Mouse (Mus musculus): Measurements from ENCODE around the gene Ralgapa1. TPM values are rescaled to one million over a fixed set of nuclear protein-coding genes. Genes with fewer than 3 reads are reported as not detected.
"Not testable (repeated sequence)": the region's sequence is repeated elsewhere in the genome, so short reads cannot be mapped to it uniquely, and the experiment has no call there.

The Ralgapa1 gene
- polyA plus RNA-seq, 1 experiment from 2014 or later: 10.5 TPM

DNA sequence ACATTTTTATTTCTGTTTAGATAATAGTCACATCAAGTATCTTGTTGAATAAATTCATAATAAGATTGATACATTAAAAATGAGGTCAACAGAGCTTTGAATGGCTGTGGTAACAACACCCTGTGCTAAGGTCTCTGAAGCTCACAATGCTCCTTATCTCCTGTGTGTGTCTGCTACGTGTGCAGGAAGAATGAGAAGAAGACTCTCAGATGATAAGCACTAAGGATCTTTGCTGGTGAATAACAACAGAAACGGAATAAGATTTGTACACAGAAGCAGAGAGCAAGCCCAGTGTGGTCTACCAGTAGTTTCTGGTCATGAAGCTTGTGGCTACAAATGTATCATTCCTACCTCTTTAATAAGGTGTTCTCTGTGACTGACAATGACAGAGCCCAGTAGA, 210.2 kb downstream of the Ralgapa1 start:
- Histone ChIP-seq H3K9me3 (replicated peaks) (no peaks in the 10 kb centered on the region), H3K4me3 (no peak overlapping the region), H3K4me1 (peaks cover 7% of the 10 kb centered on the region; the same call in 1 of the 2 replicates), H3K36me3 (no peaks in the 10 kb centered on the region), H3K27ac (no peak overlapping the region), H3K27me3 (ENCODE audit: low read depth, poor library complexity, severe bottlenecking) (no peaks in the 10 kb centered on the region)
- no peak for DNase-seq (ENCODE audit: low spot score)
- WGBS: 75% methylated on average over 2 of the region's 2 CpGs

DNA sequence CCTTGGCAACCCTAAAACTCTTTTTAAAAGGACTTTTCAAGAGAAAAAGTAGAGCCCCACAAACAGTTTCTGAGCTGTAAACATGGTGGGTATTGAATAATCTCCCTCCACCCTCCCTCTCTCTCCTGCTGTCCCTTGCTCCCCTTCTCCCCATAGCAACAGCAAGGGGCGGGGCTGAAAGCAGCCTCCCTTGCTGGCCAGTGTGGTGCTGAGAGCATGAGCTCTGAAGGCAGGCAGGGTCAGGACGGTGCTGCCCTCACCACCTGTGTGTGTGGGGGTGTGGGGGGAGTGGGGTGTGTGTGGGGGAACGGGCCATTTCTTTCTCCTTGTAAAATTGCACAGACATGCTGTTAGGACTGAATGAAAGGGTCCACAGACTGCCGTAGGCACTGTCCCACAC, 213.1 kb downstream of the Ralgapa1 start:
- no peaks in the 10 kb centered on the region for H3K9me3 ChIP-seq (replicated peaks)
- no peaks in the 10 kb centered on the region for H3K27me3 ChIP-seq (ENCODE audit: low read depth, poor library complexity, severe bottlenecking)
- H3K27ac ChIP-seq: no peak overlapping the region
- peak; percentile 38 for DNase-seq (ENCODE audit: low spot score)
- H3K4me3 ChIP-seq: no peak overlapping the region
- H3K36me3 ChIP-seq: no peaks in the 10 kb centered on the region
- peaks cover 7% of the 10 kb centered on the region; the same call in 1 of the 2 replicates for H3K4me1 ChIP-seq
- WGBS: 39% methylated on average over 4 of the region's 4 CpGs

DNA sequence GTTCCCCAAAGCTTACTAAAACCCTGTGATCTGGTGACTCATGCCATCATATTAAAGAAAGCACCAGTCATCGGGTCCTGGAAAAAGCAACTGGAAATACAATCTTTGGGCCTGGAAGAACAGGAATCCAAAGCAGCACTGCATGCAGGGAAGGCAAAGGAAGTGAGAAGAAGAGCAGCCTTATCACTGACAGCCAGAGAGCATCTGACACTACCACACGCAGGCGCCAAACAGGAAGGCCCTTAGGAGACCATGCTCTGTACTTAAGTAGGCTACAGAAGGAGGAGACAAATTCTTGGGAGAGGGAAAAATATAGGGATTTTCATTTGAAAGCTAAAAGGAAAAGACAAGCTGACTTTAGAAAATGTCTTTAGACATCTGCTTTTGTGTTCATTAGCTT, 216.6 kb downstream of the Ralgapa1 start:
- no peaks in the 10 kb centered on the region for H3K9me3 ChIP-seq (replicated peaks)
- H3K27me3 ChIP-seq (ENCODE audit: low read depth, poor library complexity, severe bottlenecking): peaks cover 33% of the 10 kb centered on the region
- peaks cover 21% of the 10 kb centered on the region for H3K4me1 ChIP-seq
- WGBS: 57% methylated on average over 3 of the region's 3 CpGs
- H3K36me3 ChIP-seq: no peaks in the 10 kb centered on the region
- H3K4me3 ChIP-seq: no peak overlapping the region
- DNase-seq (ENCODE audit: low spot score): no peak
- no peak overlapping the region for H3K27ac ChIP-seq

DNA sequence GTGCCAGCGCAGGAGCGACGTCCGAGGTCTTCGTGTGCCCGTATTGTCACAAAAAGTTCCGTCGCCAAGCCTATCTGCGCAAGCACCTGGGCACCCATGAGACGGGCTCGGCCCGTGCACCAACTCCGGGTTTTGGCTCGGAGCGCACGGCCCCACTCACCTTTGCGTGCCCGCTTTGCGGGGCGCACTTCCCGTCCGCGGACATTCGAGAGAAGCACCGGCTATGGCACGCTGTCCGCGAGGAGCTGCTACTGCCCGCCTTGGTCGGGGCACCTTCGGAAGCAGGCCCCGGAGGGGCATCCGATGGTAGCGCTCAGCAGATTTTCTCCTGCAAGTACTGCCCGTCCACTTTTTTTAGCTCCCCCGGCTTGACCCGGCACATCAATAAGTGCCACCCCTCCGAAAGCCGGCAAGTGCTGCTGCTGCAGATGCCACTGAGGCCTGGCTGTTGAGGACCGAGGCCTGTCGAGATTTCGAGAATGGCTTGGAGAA, 220.4 kb downstream of the Ralgapa1 start:
- Histone ChIP-seq H3K27ac (no peak overlapping the region), H3K9me3 (replicated peaks) (no peaks in the 10 kb centered on the region), H3K36me3 (no peaks in the 10 kb centered on the region), H3K4me1 (peaks cover 24% of the 10 kb centered on the region), H3K27me3 (ENCODE audit: low read depth, poor library complexity, severe bottlenecking) (peaks cover 71% of the 10 kb centered on the region), H3K4me3 (peak overlapping the region; percentile 52)
- no peak for DNase-seq (ENCODE audit: low spot score)
- 2% methylated on average over 42 of the region's 42 CpGs for WGBS

DNA sequence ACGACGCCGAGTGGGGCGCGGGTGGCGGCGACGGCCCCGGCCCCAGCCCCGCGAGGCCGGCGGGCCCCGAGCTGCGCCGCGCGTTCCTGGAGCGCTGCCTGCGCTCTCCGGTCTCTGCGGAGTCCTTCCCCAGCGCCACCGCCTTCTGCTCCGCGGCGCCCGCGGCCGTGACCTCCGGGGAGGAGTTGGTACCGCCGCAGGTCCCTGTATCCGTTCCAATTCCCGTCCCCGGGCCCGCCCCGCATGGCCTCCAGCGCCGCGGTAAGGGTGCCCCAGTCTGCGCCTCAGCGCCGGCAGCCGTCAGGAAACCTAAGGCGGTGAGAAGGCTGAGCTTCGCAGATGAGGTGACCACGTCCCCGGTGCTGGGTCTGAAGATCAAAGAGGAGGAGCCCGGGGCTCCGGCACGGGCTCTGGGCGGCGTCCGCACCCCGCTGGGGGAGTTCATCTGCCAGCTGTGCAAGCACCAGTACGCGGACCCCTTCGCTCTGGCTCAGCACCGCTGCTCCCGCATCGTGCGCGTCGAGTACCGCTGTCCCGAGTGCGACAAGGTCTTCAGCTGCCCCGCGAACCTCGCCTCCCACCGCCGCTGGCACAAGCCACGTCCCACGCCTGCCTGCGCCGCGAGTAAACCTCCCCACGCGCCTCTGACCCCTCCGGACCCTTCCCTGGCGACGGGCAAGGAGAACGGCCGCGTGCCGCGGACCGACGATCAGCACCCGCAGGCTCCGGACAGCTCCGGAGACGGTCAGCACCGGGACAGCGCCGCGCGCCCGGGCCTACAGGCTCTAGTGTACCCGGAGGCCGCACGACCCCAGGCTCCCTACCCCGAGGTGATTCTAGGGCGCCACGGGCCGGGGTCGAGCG, 221.1 kb downstream of the Ralgapa1 start:
- peak; percentile 90 for DNase-seq (ENCODE audit: low spot score)
- under 1% methylated on average over 106 of the region's 109 CpGs for WGBS
- Histone ChIP-seq H3K4me1 (peaks cover 24% of the 10 kb centered on the region), H3K27me3 (ENCODE audit: low read depth, poor library complexity, severe bottlenecking) (peaks cover 73% of the 10 kb centered on the region), H3K36me3 (no peaks in the 10 kb centered on the region), H3K27ac (no peak overlapping the region), H3K4me3 (peak overlapping the region; percentile 52), H3K9me3 (replicated peaks) (no peaks in the 10 kb centered on the region)

DNA sequence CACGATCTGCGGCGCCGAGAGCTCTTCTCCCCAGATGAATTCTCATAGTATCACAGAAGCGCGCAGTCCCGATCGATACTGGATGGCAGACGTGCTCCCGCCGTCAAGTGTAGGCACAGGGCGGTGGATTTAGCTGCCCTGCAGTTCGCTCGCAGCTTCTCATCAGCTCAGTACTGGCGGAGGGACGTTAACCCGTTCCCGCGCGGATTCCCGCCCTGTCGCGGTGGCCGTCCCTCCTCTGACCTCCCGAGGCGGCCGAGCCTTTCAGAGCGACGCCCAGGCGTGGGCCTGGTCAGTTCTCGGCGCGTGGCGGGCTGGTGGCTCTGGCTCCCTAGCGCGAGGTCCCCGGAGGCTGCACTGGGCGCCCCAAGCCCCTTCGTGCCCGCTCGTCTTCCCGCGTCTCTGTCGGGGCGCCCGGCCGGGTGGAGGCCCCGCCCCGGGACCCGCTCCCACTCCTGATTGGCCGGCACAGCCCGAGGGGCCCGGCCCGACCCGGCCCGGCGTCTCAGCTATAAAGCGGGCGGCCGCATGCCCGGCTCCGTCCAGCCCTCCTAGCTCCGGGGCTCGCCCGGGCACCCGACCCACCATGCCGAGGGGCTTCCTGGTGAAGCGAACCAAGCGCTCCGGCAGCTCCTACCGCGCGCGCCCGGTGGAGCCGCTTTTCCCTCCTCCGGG, 221.9 kb downstream of the Ralgapa1 start, which contains the start of gene Insm2:
TSS of gene Insm2 (plus strand) at position 541 of the 675 bp plus-strand sequence.
- Histone ChIP-seq H3K27me3 (ENCODE audit: low read depth, poor library complexity, severe bottlenecking) (peaks cover 73% of the 10 kb centered on the region), H3K9me3 (replicated peaks) (no peaks in the 10 kb centered on the region), H3K4me3 (peak within 1 kb of the TSS; percentile 52), H3K27ac (no peak within 1 kb of the TSS), H3K36me3 (no peaks in the 10 kb centered on the region), H3K4me1 (peaks cover 24% of the 10 kb centered on the region)
- under 1% methylated on average over 77 of the region's 77 CpGs for WGBS
- DNase-seq (ENCODE audit: low spot score): peak; percentile 55

DNA sequence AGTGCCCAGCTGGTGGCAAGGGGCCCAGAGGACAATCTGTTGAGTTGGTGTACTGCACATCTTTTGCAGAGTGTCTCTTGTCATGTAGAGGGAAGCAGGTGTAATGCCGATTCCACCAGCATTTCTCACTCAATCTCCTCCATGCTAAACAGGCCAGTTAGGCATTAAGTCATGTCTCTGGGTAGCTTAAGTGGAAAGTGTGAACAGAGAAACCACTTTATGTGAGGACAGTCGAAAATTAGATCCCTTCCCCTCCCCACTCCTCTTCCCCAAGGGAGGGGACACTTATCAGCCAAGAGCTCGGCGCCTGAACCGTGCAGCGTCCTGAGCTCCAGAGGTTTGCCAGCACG, 222.5 kb downstream of the Ralgapa1 start:
- H3K4me1 ChIP-seq: peaks cover 24% of the 10 kb centered on the region
- H3K9me3 ChIP-seq (replicated peaks): no peaks in the 10 kb centered on the region
- 10% methylated on average over 7 of the region's 7 CpGs for WGBS
- no peak overlapping the region for H3K27ac ChIP-seq
- peak overlapping the region; percentile 52 for H3K4me3 ChIP-seq
- H3K27me3 ChIP-seq (ENCODE audit: low read depth, poor library complexity, severe bottlenecking): peaks cover 73% of the 10 kb centered on the region
- no peaks in the 10 kb centered on the region for H3K36me3 ChIP-seq
- DNase-seq (ENCODE audit: low spot score): no peak

DNA sequence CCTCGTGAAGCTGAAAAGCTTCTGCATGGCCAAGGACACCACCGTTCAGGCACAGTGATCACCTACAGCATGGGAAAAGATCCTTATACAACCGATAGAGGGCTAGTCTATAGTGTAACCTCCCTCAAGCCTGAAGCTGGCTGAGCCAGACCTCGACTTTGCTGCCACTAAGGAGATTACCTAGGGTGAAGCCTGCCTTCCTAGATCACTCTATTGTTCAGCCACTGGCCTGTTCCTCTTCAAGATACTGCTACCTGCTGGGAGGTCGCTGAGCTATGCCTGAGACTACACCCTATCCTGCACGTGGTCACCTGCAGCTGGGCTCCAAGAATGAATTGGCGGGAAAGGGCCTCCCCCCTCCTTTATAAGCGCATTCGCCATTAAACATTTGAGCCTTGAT, 234.0 kb downstream of the Ralgapa1 start:
- not testable (repeated sequence) for H3K36me3 ChIP-seq; H3K4me1 ChIP-seq; H3K9me3 ChIP-seq (replicated peaks); DNase-seq (ENCODE audit: low spot score); H3K27ac ChIP-seq; H3K4me3 ChIP-seq; H3K27me3 ChIP-seq (ENCODE audit: low read depth, poor library complexity, severe bottlenecking)
- 66% methylated on average over 9 of the region's 9 CpGs for WGBS

DNA sequence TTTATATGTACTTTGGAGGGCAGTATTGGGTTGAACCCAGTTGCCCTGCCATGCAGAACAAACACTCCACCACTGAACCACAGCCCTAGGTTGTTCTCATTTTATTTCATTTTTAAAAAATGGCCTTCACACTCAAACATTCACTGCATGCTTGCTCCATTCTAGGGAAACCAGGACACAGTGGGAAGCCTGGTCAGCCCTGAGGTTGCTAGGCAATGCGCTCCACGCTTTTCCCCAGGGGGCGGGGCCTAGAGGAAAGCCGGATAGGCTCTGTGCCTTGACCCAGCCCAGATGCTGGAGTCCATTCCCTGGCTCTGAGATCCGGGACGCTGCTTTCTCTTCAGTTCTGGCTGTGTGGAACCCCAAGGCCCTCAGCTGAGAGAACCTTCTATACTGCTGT, 247.2 kb downstream of the Ralgapa1 start:
- no peaks in the 10 kb centered on the region for H3K9me3 ChIP-seq (replicated peaks)
- H3K27ac ChIP-seq: no peak overlapping the region
- 3% methylated on average over 6 of the region's 6 CpGs for WGBS
- DNase-seq (ENCODE audit: low spot score): peak; percentile 52
- H3K36me3 ChIP-seq: no peaks in the 10 kb centered on the region
- H3K27me3 ChIP-seq (ENCODE audit: low read depth, poor library complexity, severe bottlenecking): no peaks in the 10 kb centered on the region
- H3K4me1 ChIP-seq: peaks cover 5% of the 10 kb centered on the region; the same call in 1 of the 2 replicates
- H3K4me3 ChIP-seq: no peak overlapping the region

DNA sequence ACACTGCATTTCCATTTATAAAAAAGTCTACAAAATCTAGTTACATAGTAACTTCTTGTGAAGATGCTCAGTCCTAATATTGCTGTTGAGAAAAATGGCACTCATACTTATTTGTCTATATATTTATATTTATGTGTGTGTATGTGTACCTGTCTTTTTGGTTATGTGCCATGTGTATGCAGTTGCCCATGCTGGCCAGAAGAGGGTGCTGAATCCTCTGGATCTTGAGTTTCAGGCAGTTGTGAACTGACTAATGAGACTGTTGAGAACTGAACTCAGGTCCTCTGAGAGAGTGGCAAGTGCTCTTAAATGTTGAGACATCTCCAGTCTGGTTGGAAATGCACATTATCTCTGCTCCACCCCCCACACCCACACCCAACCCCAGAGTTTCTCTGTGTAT, 247.9 kb downstream of the Ralgapa1 start:
- Histone ChIP-seq H3K36me3 (no peaks in the 10 kb centered on the region), H3K4me3 (no peak overlapping the region), H3K27me3 (ENCODE audit: low read depth, poor library complexity, severe bottlenecking) (no peaks in the 10 kb centered on the region), H3K9me3 (replicated peaks) (no peaks in the 10 kb centered on the region), H3K27ac (no peak overlapping the region), H3K4me1 (peaks cover 5% of the 10 kb centered on the region; the same call in 1 of the 2 replicates)
- DNase-seq (ENCODE audit: low spot score): no peak

DNA sequence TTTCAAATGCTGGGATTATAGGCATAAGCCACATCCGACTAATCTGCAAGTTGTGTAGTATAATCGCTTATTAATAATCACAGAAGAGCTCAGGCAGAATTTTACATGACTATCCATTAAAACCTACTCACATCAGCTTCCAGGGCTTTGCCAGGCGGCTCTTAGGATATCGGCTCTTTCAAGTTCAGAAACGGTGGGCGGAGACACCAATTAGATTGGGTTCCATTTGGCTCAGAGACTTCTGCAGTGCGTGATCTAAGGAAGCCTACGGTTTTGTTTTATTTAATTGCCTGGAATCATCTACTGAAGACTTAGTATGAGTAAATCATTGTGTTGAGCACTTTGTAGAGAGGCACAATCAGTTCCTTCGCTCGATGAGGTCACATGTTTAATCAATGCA, 249.3 kb downstream of the Ralgapa1 start:
- no peaks in the 10 kb centered on the region for H3K9me3 ChIP-seq (replicated peaks)
- 83% methylated on average over 10 of the region's 10 CpGs for WGBS
- H3K27ac ChIP-seq: no peak overlapping the region
- no peaks in the 10 kb centered on the region for H3K36me3 ChIP-seq
- DNase-seq (ENCODE audit: low spot score): no peak
- no peak overlapping the region for H3K4me3 ChIP-seq
- H3K4me1 ChIP-seq: peaks cover 5% of the 10 kb centered on the region; the same call in 1 of the 2 replicates
- no peaks in the 10 kb centered on the region for H3K27me3 ChIP-seq (ENCODE audit: low read depth, poor library complexity, severe bottlenecking)

DNA sequence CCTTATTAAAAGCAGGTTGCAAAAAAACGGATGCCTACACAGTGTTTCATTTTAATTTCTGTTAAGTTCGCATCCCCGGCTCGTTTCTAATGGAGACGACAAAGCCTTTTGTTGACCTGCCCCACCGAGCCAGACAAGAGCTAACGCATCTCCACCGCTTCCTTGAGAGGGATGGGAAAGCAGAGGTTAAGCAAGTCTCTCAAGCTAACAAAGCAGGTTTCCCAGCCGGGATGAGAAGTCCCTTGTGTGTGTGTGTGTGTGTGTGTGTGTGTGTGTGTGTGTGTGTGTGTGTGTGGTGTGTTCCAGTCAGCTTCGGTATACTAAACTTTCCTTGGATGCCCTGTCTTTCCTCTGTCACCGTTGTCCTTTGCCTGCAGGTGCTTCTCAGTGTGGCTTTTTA, 249.8 kb downstream of the Ralgapa1 start:
- WGBS: 87% methylated on average over 11 of the region's 11 CpGs
- peaks cover 5% of the 10 kb centered on the region; the same call in 1 of the 2 replicates for H3K4me1 ChIP-seq
- no peak overlapping the region for H3K4me3 ChIP-seq
- H3K27ac ChIP-seq: no peak overlapping the region
- no peaks in the 10 kb centered on the region for H3K27me3 ChIP-seq (ENCODE audit: low read depth, poor library complexity, severe bottlenecking)
- H3K9me3 ChIP-seq (replicated peaks): no peaks in the 10 kb centered on the region
- no peak for DNase-seq (ENCODE audit: low spot score)
- no peaks in the 10 kb centered on the region for H3K36me3 ChIP-seq

DNA sequence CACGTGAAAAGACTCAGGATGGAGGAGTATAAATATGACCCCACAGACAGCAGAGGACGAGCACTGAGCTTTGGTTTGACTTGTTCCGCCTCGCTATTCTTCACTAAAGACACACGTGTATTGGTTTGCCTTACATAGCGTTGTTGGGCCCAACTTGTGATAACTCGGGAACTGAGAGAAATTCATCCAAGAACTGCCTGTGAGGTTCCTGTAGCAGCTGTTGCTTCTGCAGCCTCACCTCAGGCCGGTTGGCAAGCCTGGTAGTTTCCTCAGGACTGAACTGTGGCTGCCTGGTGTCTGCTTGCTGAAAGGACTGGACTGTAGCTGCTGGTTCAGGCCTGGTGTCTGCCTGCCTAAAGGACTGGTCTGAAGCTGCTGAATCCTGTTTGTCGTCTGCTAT, 250.3 kb downstream of the Ralgapa1 start:
- DNase-seq (ENCODE audit: low spot score): no peak
- Histone ChIP-seq H3K4me3 (no peak overlapping the region), H3K36me3 (no peaks in the 10 kb centered on the region), H3K4me1 (peaks cover 5% of the 10 kb centered on the region; the same call in 1 of the 2 replicates), H3K9me3 (replicated peaks) (no peaks in the 10 kb centered on the region), H3K27ac (no peak overlapping the region), H3K27me3 (ENCODE audit: low read depth, poor library complexity, severe bottlenecking) (no peaks in the 10 kb centered on the region)
- 92% methylated on average over 9 of the region's 9 CpGs for WGBS
